Mouse (Mus musculus) lung, adult 2 months (tissue): ENCODE data around the gene Psen2. TPM values are rescaled to one million over a fixed set of nuclear protein-coding genes. Genes with fewer than 3 reads are reported as not detected.

Experiments
- DNase-seq: peaks from one replicate; pipeline ENCODE4 v3.0.0; 2022
- H3K4me1 ChIP-seq: fragments of 200-500 bp; 2 replicates; pipeline ENCODE4 v1.6.1; 2011; ENCODE audit warnings: low read length; ENCODE audit not compliant: control insufficient read depth, insufficient read depth
- H3K4me3 ChIP-seq: fragments of 200-500 bp; replicated peaks from 2 replicates; pipeline ENCODE3; 2011; ENCODE audit warnings: low read depth, mild to moderate bottlenecking, control low read depth, low read length; ENCODE audit errors: extremely low read depth
- CTCF ChIP-seq: fragments of 200-500 bp; IDR thresholded peaks from 2 replicates; pipeline ENCODE4 v1.5.1; 2011; ENCODE audit warnings: mild to moderate bottlenecking, low read length, control low read depth; ENCODE audit not compliant: insufficient read depth
- POLR2A ChIP-seq: fragments of 200-500 bp; IDR thresholded peaks from 2 replicates; pipeline ENCODE4 v1.6.1; 2011; ENCODE audit warnings: low read depth, mild to moderate bottlenecking, control low read depth, low read length, borderline replicate concordance; ENCODE audit errors: extremely low read depth
- WGBS: fragments of 180-500 bp; shearing (Covaris S2); methylation state at CpG from one replicate; pipeline ENCODE4 v1.1.7; 2018; 5-methylcytosine and 5-hydroxymethylcytosine counted together
- polyA plus RNA-seq: library from polyadenylated mRNA; depleted of rRNA; stranded (reverse); fragments of >200 nt; gene quantifications from 2 replicates; pipeline ENCODE4 v1.2.3, GENCODE M21; 2012

Psen2 gene
- polyA plus RNA-seq, 1 experiment: 74.4 TPM

GRCm38 (mm10) chr1:180261415-180261814 lies 1.8 kb downstream of the Psen2 start:
- no peak overlapping the region for H3K4me3 ChIP-seq
- WGBS: 77% methylated on average over 3 of the region's 3 CpGs
- TF ChIP-seq POLR2A (no peak), CTCF (no peak)
- DNase-seq: no peak
- H3K4me1 ChIP-seq: peaks cover 11% of the 10 kb centered on the region; the same call in 1 of the 2 replicates

DNA sequence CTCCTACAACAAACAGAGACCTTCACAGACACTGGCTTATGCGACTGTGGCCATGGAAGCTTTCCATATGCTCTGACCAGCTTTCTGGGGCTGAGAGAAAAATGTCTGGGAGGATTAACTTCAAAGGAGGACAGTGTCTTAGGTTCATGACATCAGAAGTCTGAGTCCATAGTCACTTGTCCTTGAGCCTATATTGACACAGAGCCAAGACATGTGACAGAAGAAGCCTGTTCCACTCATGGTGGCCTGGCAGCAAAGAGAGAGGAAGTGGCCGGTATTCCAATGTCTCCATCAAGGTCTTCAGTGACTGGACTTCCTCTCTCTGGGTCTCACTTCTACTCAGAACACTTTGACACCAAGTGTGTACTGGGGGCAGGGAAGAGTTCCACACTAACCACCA lies 2.4 kb downstream of the Psen2 start:
- WGBS: 44% methylated on average over 2 of the region's 2 CpGs
- TF ChIP-seq CTCF: no peak
- Histone ChIP-seq H3K4me3 (no peak overlapping the region), H3K4me1 (peaks cover 11% of the 10 kb centered on the region; the same call in 1 of the 2 replicates)
- no peak for DNase-seq

- Histone ChIP-seq H3K4me3 (no peak overlapping the region), H3K4me1 (peaks cover 11% of the 10 kb centered on the region; the same call in 1 of the 2 replicates)
- no peak for DNase-seq
- 69% methylated on average over 2 of the region's 2 CpGs for WGBS
- TF ChIP-seq POLR2A: no peak
- TF ChIP-seq CTCF: no peak
Observed at GRCm38 (mm10) chr1:180259753-180260152, 3.5 kb downstream of the Psen2 start.

DNA sequence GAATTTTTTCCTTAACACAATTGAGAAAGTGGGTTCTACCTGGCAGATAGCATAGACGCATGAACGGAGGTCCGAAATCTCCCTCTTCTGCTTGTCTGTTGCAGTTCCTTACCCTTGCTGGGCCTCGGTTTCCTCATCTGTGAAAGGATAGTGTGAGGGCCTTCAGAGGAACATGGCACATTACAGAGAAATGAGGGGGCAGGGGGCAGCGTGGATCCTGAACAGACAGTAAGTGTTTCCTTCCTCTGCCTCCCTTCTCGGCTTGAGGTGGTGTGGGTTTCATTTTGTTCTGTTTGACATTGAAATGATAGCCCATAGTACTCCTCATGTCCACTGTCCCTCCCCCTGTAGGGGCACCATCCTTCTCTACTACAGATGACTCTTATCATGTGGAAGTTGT lies 5.8 kb downstream of the Psen2 start:
- no peak for DNase-seq
- TF ChIP-seq POLR2A (no peak), CTCF (no peak)
- WGBS: 91% methylated on average over 6 of the region's 6 CpGs
- H3K4me1 ChIP-seq: peaks cover 12% of the 10 kb centered on the region; the same call in 1 of the 2 replicates
- H3K4me3 ChIP-seq: no peak overlapping the region

GRCm38 (mm10) chr1:180256866-180257265 lies 6.4 kb downstream of the Psen2 start:
- no peak for TF ChIP-seq POLR2A
- no peak for DNase-seq

DNA sequence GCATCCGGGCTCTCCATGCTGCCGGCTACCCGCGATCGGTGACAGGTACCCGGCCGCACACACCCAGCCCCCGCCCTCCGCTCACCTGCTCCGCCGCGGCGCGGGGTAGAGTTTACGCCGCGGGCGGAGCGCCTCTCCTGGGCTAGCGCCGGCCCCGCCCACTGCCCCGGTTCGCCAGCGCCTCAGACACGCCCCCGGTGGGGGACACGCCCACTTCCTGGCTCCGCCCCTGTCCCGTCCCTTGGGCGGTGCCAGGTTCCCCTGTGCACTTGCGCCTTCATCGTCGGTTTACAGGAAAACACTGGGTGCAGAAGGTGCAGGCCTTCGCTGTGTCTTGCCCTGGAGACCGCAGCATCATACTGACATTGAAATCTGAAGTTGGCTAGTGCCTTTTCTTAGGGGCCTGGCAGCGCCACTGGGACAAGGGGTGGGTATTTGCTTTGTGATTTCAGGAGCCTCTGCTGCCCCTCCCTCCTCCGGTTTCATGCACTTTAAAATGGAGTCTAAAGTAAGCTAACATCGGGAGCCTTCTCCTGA lies 7.0 kb downstream of the Psen2 start:
- TF ChIP-seq POLR2A (peak; percentile 98), CTCF (no peak)
- Histone ChIP-seq H3K4me3 (peak overlapping the region; percentile 98), H3K4me1 (0 out of 2 replicates have a peak, but pooled peaks cover 6% of the 10 kb centered on the region)
- WGBS: under 1% methylated on average over 36 of the region's 39 CpGs
- peak; percentile 99 for DNase-seq

More at GRCm38 (mm10) chr1:180256866-180257265, 6.4 kb downstream of the Psen2 start:
- Histone ChIP-seq H3K4me3 (no peak overlapping the region), H3K4me1 (peaks cover 9% of the 10 kb centered on the region; the same call in 1 of the 2 replicates)
- WGBS: 51% methylated on average over 4 of the region's 4 CpGs

DNA sequence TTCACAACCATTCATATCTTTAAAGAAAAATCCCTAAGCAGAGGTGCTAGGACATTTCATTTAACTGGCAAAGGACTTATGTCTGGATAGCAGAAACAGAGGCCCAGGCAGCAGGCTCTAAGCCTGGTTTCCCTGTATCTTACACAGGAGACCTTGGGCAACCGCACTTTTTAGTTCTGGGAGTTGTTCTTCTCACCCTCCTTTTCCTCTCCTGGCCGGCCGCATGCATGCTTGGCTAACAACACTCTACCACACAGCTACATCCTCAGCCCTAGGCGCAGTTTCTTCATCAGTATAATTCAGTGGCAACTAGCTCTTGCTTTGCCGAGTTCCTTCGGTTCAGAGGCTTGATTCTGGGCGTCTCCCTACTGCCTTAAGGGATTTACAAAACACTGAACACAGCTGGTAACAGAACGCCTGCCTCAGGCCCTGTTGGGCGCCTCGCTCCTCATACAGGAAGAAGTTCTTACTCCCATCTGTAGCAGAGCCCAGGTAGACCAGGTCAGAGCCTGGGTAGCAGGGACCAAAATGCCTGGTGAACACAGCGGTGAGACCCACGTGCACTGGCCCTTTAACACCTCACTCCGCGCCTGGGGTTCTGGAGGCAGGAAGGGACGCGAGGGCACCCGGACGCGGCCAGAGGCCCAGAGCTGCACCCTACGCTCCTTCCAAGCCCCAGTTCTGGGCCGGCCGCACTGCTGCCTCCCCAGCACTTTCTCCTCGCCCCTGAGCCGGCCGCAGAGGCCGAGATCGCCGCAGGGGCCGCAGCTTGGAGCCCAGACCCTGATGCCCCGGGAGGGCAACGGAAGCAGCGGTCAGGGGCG lies 7.7 kb downstream of the Psen2 start:
- peak overlapping the region; percentile 87 for H3K4me3 ChIP-seq
- TF ChIP-seq CTCF (no peak), POLR2A (no peak)
- WGBS: 3% methylated on average over 33 of the region's 33 CpGs
- H3K4me1 ChIP-seq: 0 out of 2 replicates have a peak, but pooled peaks cover 6% of the 10 kb centered on the region
- DNase-seq: no peak

DNA sequence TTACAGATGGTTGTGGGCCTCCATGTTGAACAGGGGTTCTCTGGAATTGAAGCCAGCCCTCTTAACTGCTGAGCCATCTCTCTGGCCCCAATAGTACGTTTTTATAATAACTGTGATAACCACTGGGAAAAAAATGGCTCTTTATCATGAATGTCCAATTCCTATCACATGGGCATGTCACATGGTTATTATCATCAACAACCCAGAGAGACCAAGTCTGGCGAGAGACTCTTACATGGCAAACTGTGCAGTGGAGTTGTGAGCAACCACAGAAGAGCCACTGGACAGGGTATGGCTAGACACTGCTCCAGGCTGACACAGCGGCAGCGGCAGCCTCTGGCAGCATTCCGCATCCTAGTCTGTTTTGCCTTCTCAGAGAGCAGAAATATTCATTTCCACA lies 8.9 kb downstream of the Psen2 start:
- Histone ChIP-seq H3K4me1 (peaks cover 10% of the 10 kb centered on the region), H3K4me3 (no peak overlapping the region)
- DNase-seq: no peak
- no peak for TF ChIP-seq CTCF
- no peak for TF ChIP-seq POLR2A
- 86% methylated on average over 5 of the region's 5 CpGs for WGBS

GRCm38 (mm10) chr1:180252656-180253190 lies 10.5 kb downstream of the Psen2 start:
- TF ChIP-seq CTCF (no peak), POLR2A (no peak)

More at GRCm38 (mm10) chr1:180252656-180253190, 10.5 kb downstream of the Psen2 start:
- Histone ChIP-seq H3K4me1 (peaks cover 10% of the 10 kb centered on the region), H3K4me3 (no peak overlapping the region)
- WGBS: 81% methylated on average over 11 of the region's 11 CpGs
- DNase-seq: no peak
